Mouse (Mus musculus): ENCODE measurements around the gene Elf2. TPM values are rescaled to one million over a fixed set of nuclear protein-coding genes. Genes with fewer than 3 reads are reported as not detected.

The Elf2 gene
- total RNA-seq, 1 experiment = 26.7 TPM

GRCm38 (mm10) chr3:51208633-51209032 lies 131.8 kb downstream of the Elf2 start:
- Histone ChIP-seq H3K36me3 (ENCODE audit: control insufficient read depth, insufficient read depth, low read length, poor library complexity, severe bottlenecking) (no peaks in the 10 kb centered on the region), H3K9ac (ENCODE audit: insufficient read depth, low read depth, low read length, poor library complexity, severe bottlenecking) (peak overlapping the region; percentile 59; the same call in 1 of the 2 replicates), H3K9me3 (ENCODE audit: control insufficient read depth, insufficient read depth, low read depth, low read length) (no peaks in the 10 kb centered on the region), H3K27ac (ENCODE audit: insufficient read depth, low read depth, low read length, poor library complexity, severe bottlenecking) (peak overlapping the region; percentile 97), H3K4me3 (ENCODE audit: insufficient read depth in 1 of 2, low read depth in 1 of 2, low read length in 2 of 2, poor library complexity in 1 of 2, severe bottlenecking in 1 of 2) (peak overlapping the region in 1 of 2 experiments; percentile 17; a peak in 1 of 4 replicates), H3K4me1 (ENCODE audit: control insufficient read depth in 2 of 2, insufficient read depth in 2 of 2, low read length in 2 of 2, poor library complexity in 1 of 2) (peaks cover 15 to 30% of the 10 kb centered on the region in 2 experiments)
- in situ Hi-C loops (cut with MboI; ENCODE audit: low sequenced_read_pairs in 2 of 2, unreplicated experiment in 2 of 2) = no loop called here
- no peak for TF ChIP-seq HCFC1 (IDR thresholded peaks at IDR 0.05; ENCODE audit: borderline replicate concordance, insufficient read depth, low read length)
- no peak for TF ChIP-seq ZNF384 (IDR thresholded peaks at IDR 0.05; ENCODE audit: low read depth, low read length)
- no peak for DNase-seq (ENCODE audit: low read depth, low spot score)

GRCm38 (mm10) chr3:51206521-51206920 lies 133.9 kb downstream of the Elf2 start:
- no peak for TF ChIP-seq CHD2 (IDR thresholded peaks at IDR 0.05; ENCODE audit: low read depth, low read length)
- no peak for TF ChIP-seq HCFC1 (IDR thresholded peaks at IDR 0.05; ENCODE audit: borderline replicate concordance, insufficient read depth, low read length)
- no peak for TF ChIP-seq ZNF384 (IDR thresholded peaks at IDR 0.05; ENCODE audit: low read depth, low read length)
- no peak for TF ChIP-seq MAFK (IDR thresholded peaks at IDR 0.05; ENCODE audit: insufficient read depth, low read depth, low read length)
- TF ChIP-seq ZC3H11A (IDR thresholded peaks at IDR 0.05; ENCODE audit: borderline replicate concordance, low read depth, low read length) = no peak
- Histone ChIP-seq H3K9ac (ENCODE audit: insufficient read depth, low read depth, low read length, poor library complexity, severe bottlenecking) (no peak overlapping the region), H3K4me3 (ENCODE audit: insufficient read depth in 1 of 2, low read depth in 1 of 2, low read length in 2 of 2, poor library complexity in 1 of 2, severe bottlenecking in 1 of 2) (no peak overlapping the region), H3K9me3 (ENCODE audit: control insufficient read depth, insufficient read depth, low read depth, low read length) (no peaks in the 10 kb centered on the region), H3K27ac (ENCODE audit: insufficient read depth, low read depth, low read length, poor library complexity, severe bottlenecking) (no peak overlapping the region), H3K4me1 (ENCODE audit: control insufficient read depth in 2 of 2, insufficient read depth in 2 of 2, low read length in 2 of 2, poor library complexity in 1 of 2) (peaks cover 12 to 26% of the 10 kb centered on the region in 2 experiments), H3K36me3 (ENCODE audit: control insufficient read depth, insufficient read depth, low read length, poor library complexity, severe bottlenecking) (no peaks in the 10 kb centered on the region)
- DNase-seq (ENCODE audit: low read depth, low spot score) = no peak
- in situ Hi-C loops (cut with MboI; ENCODE audit: low sequenced_read_pairs in 2 of 2, unreplicated experiment in 2 of 2) = no loop called here

DNA sequence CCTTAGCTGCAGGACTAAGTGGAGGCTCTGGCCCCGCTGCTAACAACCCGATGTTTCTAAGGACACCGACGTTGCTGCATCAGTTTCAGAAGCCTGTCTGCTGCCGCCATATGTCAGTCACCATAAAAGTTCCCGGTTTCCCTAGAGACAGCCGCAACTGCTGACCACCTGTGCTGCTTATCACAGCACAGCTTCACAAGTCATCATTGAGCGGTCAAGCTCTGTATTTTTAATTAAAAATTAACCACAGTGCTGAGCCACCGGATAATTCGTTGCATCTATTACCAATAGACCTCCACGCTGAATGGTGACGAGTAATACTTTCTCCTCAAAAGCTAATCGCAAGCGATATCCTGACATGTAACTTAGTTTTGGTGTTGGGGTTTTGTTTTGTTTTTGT lies 135.6 kb downstream of the Elf2 start:
- no peak overlapping the region for H3K27ac ChIP-seq (ENCODE audit: insufficient read depth, low read depth, low read length, poor library complexity, severe bottlenecking)
- no peak for DNase-seq (ENCODE audit: low read depth, low spot score)
- H3K4me1 ChIP-seq (ENCODE audit: control insufficient read depth in 2 of 2, insufficient read depth in 2 of 2, low read length in 2 of 2, poor library complexity in 1 of 2) = peaks cover 11 to 22% of the 10 kb centered on the region in 2 experiments; a peak in 3 of 4 replicates
- no peaks in the 10 kb centered on the region for H3K36me3 ChIP-seq (ENCODE audit: control insufficient read depth, insufficient read depth, low read length, poor library complexity, severe bottlenecking)
- in situ Hi-C loops (cut with MboI; ENCODE audit: low sequenced_read_pairs in 2 of 2, unreplicated experiment in 2 of 2) = no loop called here
- TF ChIP-seq ZNF384 (IDR thresholded peaks at IDR 0.05; ENCODE audit: low read depth, low read length) = no peak
- no peak for TF ChIP-seq CHD2 (IDR thresholded peaks at IDR 0.05; ENCODE audit: low read depth, low read length)
- TF ChIP-seq MAFK (IDR thresholded peaks at IDR 0.05; ENCODE audit: insufficient read depth, low read depth, low read length) = no peak
- no peak for TF ChIP-seq HCFC1 (IDR thresholded peaks at IDR 0.05; ENCODE audit: borderline replicate concordance, insufficient read depth, low read length)
- TF ChIP-seq ZC3H11A (IDR thresholded peaks at IDR 0.05; ENCODE audit: borderline replicate concordance, low read depth, low read length) = no peak
- H3K9me3 ChIP-seq (ENCODE audit: control insufficient read depth, insufficient read depth, low read depth, low read length) = no peaks in the 10 kb centered on the region
- H3K4me3 ChIP-seq (ENCODE audit: insufficient read depth in 1 of 2, low read depth in 1 of 2, low read length in 2 of 2, poor library complexity in 1 of 2, severe bottlenecking in 1 of 2) = no peak overlapping the region
- H3K9ac ChIP-seq (ENCODE audit: insufficient read depth, low read depth, low read length, poor library complexity, severe bottlenecking) = no peak overlapping the region

DNA sequence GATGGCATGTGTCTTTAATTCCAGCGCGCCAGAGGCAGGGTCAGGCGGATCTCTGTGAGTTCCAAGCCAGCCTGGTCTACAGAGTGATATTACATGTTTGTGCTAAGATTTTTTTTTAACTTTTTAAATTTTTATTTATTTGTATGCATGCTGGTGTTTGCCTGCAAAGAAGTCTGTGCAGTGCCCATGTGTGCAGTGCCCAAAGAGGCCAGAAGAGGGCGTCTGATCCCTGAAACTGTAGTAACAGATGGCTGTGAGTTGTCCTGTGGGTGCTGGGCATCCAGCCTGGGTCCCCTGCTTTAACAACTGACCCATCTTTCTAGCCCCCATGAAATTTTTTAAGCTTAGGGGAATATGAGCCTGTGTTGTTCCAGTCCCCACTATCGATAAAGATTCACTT lies 136.0 kb downstream of the Elf2 start:
- Histone ChIP-seq H3K27ac (ENCODE audit: insufficient read depth, low read depth, low read length, poor library complexity, severe bottlenecking) (no peak overlapping the region), H3K4me3 (ENCODE audit: insufficient read depth in 1 of 2, low read depth in 1 of 2, low read length in 2 of 2, poor library complexity in 1 of 2, severe bottlenecking in 1 of 2) (no peak overlapping the region), H3K36me3 (ENCODE audit: control insufficient read depth, insufficient read depth, low read length, poor library complexity, severe bottlenecking) (no peaks in the 10 kb centered on the region), H3K9me3 (ENCODE audit: control insufficient read depth, insufficient read depth, low read depth, low read length) (no peaks in the 10 kb centered on the region), H3K4me1 (ENCODE audit: control insufficient read depth in 2 of 2, insufficient read depth in 2 of 2, low read length in 2 of 2, poor library complexity in 1 of 2) (peaks cover 11 to 20% of the 10 kb centered on the region in 2 experiments; a peak in 3 of 4 replicates), H3K9ac (ENCODE audit: insufficient read depth, low read depth, low read length, poor library complexity, severe bottlenecking) (no peak overlapping the region)
- DNase-seq (ENCODE audit: low read depth, low spot score) = no peak
- TF ChIP-seq ZNF384 (IDR thresholded peaks at IDR 0.05; ENCODE audit: low read depth, low read length) = no peak
- no peak for TF ChIP-seq ZC3H11A (IDR thresholded peaks at IDR 0.05; ENCODE audit: borderline replicate concordance, low read depth, low read length)
- TF ChIP-seq CHD2 (IDR thresholded peaks at IDR 0.05; ENCODE audit: low read depth, low read length) = no peak
- no peak for TF ChIP-seq HCFC1 (IDR thresholded peaks at IDR 0.05; ENCODE audit: borderline replicate concordance, insufficient read depth, low read length)
- TF ChIP-seq MAFK (IDR thresholded peaks at IDR 0.05; ENCODE audit: insufficient read depth, low read depth, low read length) = no peak
- in situ Hi-C loops (cut with MboI; ENCODE audit: low sequenced_read_pairs in 2 of 2, unreplicated experiment in 2 of 2) = no loop called here

DNA sequence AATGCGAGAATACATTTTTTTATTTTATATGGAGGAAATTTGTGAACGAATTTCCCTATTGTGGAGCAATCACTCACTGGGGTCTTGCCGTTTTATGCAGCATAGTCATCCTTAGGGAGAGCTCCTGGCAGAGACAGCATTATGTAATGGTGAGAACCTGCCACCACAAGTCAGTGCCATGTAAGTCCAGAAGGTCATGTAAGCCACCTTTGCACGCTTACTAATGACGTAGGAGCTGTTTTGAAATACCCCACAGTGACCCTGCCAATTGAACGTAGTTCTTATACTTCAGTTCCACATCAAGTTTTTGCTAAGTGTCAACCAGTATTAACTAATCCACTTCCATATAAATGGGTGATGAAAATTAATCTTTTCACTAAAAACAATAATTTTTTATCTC lies 136.6 kb downstream of the Elf2 start:
- in situ Hi-C loops (cut with MboI; ENCODE audit: low sequenced_read_pairs in 2 of 2, unreplicated experiment in 2 of 2) = no loop called here
- no peak for DNase-seq (ENCODE audit: low read depth, low spot score)
- Histone ChIP-seq H3K4me1 (ENCODE audit: control insufficient read depth in 2 of 2, insufficient read depth in 2 of 2, low read length in 2 of 2, poor library complexity in 1 of 2) (peaks cover 13 to 20% of the 10 kb centered on the region in 2 experiments; a peak in 3 of 4 replicates), H3K9me3 (ENCODE audit: control insufficient read depth, insufficient read depth, low read depth, low read length) (no peaks in the 10 kb centered on the region), H3K9ac (ENCODE audit: insufficient read depth, low read depth, low read length, poor library complexity, severe bottlenecking) (no peak overlapping the region), H3K36me3 (ENCODE audit: control insufficient read depth, insufficient read depth, low read length, poor library complexity, severe bottlenecking) (no peaks in the 10 kb centered on the region), H3K27ac (ENCODE audit: insufficient read depth, low read depth, low read length, poor library complexity, severe bottlenecking) (no peak overlapping the region), H3K4me3 (ENCODE audit: insufficient read depth in 1 of 2, low read depth in 1 of 2, low read length in 2 of 2, poor library complexity in 1 of 2, severe bottlenecking in 1 of 2) (no peak overlapping the region)
- TF ChIP-seq ZC3H11A (IDR thresholded peaks at IDR 0.05; ENCODE audit: borderline replicate concordance, low read depth, low read length) = no peak
- TF ChIP-seq MAFK (IDR thresholded peaks at IDR 0.05; ENCODE audit: insufficient read depth, low read depth, low read length) = no peak
- no peak for TF ChIP-seq ZNF384 (IDR thresholded peaks at IDR 0.05; ENCODE audit: low read depth, low read length)
- no peak for TF ChIP-seq HCFC1 (IDR thresholded peaks at IDR 0.05; ENCODE audit: borderline replicate concordance, insufficient read depth, low read length)
- TF ChIP-seq CHD2 (IDR thresholded peaks at IDR 0.05; ENCODE audit: low read depth, low read length) = no peak

Other genes with a start within 250 kb of the Elf2 start
- gene Noct, start 116.2 kb downstream of the Elf2 start, total RNA-seq (2012; rRNA removed) = 39.3 and 53.4 TPM in 2 replicates
- 12.5 and 17.5 TPM in 2 replicates for gene Mgarp, start 56.1 kb upstream of the Elf2 start, total RNA-seq (2012; rRNA removed)
- 152 and 231 TPM in 2 replicates for gene Ndufc1, start 68.3 kb upstream of the Elf2 start, total RNA-seq (2012; rRNA removed)
- gene Naa15, start 74.5 kb upstream of the Elf2 start, total RNA-seq (2012; rRNA removed) = 43.7 and 53.4 TPM in 2 replicates
- 4.0 and 7.5 TPM in 2 replicates for gene Rab33b, start 143.3 kb upstream of the Elf2 start, total RNA-seq (2012; rRNA removed)
- gene Setd7, start 220.2 kb upstream of the Elf2 start, total RNA-seq (2012; rRNA removed) = 14.0 and 17.5 TPM in 2 replicates

Data from ES-E14 (cell line).